Mouse (Mus musculus): Measurements from ENCODE around the gene Nedd9.

- TF ChIP-seq HCFC1 (IDR thresholded peaks at IDR 0.05; ENCODE audit: borderline replicate concordance, insufficient read depth, low read length) (no peak), MAFK (IDR thresholded peaks at IDR 0.05; ENCODE audit: insufficient read depth, low read depth, low read length) (no peak)
Measured at GRCm38 (mm10) chr13:41512243-41512642, 25.1 kb upstream of the Nedd9 start.

All from ES-E14 (cell line).